Mouse (Mus musculus): ENCODE measurements around the gene Clcnka. TPM values are rescaled to one million over a fixed set of nuclear protein-coding genes. Genes with fewer than 3 reads are reported as not detected.

The Clcnka gene
- total RNA-seq, 1 experiment from 2014 or later = not detected

Small RNAs within 50 kb of the gene (microRNA-seq; reads per million reads assigned to microRNA genes)
- gene Gm25690 = 0 reads per million in 2 experiments

Other genes starting within 250 kb of the Clcnka start
- gene Rsg1, start 184.8 kb downstream of the Clcnka start, total RNA-seq (2021) = 1.1 and 1.8 TPM in 2 replicates
- gene Arhgef19, start 159.2 kb downstream of the Clcnka start, total RNA-seq (2021) = 35.9 and 36.8 TPM in 2 replicates
- 18.8 and 19.4 TPM in 2 replicates for gene Epha2, start 97.5 kb downstream of the Clcnka start, total RNA-seq (2021)
- gene Fam131c, start 30.5 kb downstream of the Clcnka start, total RNA-seq (2021) = 11.0 and 16.9 TPM in 2 replicates
- not detected in 2 replicates for gene Clcnkb, start 17.3 kb upstream of the Clcnka start, total RNA-seq (2021)
- gene Hspb7, start 22.1 kb upstream of the Clcnka start, total RNA-seq (2021) = 0.19 and 1.5 TPM in 2 replicates
- not detected in 2 replicates for gene Srarp, start 37.4 kb upstream of the Clcnka start, total RNA-seq (2021)
- 17.0 and 19.4 TPM in 2 replicates for gene Zbtb17, start 45.9 kb upstream of the Clcnka start, total RNA-seq (2021)
- 50.2 and 60.0 TPM in 2 replicates for gene Spen, start 139.9 kb upstream of the Clcnka start, total RNA-seq (2021)
- gene Fblim1, start 207.4 kb upstream of the Clcnka start, total RNA-seq (2021) = 11.0 and 13.2 TPM in 2 replicates
- 9.7 and 9.9 TPM in 2 replicates for gene Tmem82, start 219.9 kb upstream of the Clcnka start, total RNA-seq (2021)
- 31.9 and 32.5 TPM in 2 replicates for gene Slc25a34, start 225.1 kb upstream of the Clcnka start, total RNA-seq (2021)

Measured in adrenal gland, postnatal 14 days (tissue).